Comparison of ENCODE assay signal across 11 mouse cellular contexts in the genomic region with DNA sequence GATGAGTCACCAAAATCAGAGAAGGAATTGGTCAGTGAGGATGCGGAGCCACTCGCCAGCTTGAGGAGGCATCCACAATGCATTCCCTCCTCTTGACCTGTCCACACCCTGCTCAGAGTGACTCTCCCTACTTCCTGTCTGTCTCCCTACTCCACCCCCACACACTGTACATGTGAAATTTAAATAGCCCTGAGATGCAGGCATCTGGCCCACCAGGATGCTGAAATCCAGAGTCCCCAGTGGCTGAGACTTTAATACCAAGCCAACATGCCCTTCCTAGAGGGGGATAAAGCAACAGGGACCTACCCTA.
A peak's percentile ranks its signal among the peaks of the same experiment; 100 is the strongest.
DNase-seq lines count a peak whose midpoint lies in the region; ATAC-seq and TF ChIP-seq lines count a peak whose summit lies in the region.
"Had no signal": no experiment of that assay in that cellular context is flagged by ENCODE, and none has a peak within 500 bp of the region (broad histone marks: within the 10 kb centered on the region; RNA-seq: fewer than 3 reads in every experiment).

No protein-coding gene starts in this region.

- TF ChIP-seq EP300 in heart, adult 2 months (IDR thresholded peaks at IDR 0.05; ENCODE audit: insufficient read depth, low read depth, low read length) = 0 out of 2 replicates have a peak, but pooled peaks have one; percentile 48

- no peak overlapping the region for H3K9ac ChIP-seq in heart, adult 2 months (ENCODE audit: low read depth, low read length)
- no peak overlapping the region for H3K9ac ChIP-seq in kidney, postnatal 0 days (ENCODE audit: low read depth, low read length)
- H3K9ac ChIP-seq: embryonic facial prominence, embryonic 15.5 days had no signal

- no peaks in the 10 kb centered on the region for H3K9me3 ChIP-seq in kidney, postnatal 0 days (replicated peaks; ENCODE audit: low read length)
- H3K9me3 ChIP-seq: embryonic facial prominence, embryonic 15.5 days had no signal

- no peak overlapping the region; the same call in 1 of the 2 replicates for H3K27ac ChIP-seq in heart, adult 2 months
- no peak overlapping the region for H3K27ac ChIP-seq in kidney, postnatal 0 days
- H3K27ac ChIP-seq in layer of hippocampus, adult 2 months = no peak overlapping the region
- H3K27ac ChIP-seq: embryonic facial prominence, embryonic 15.5 days; macrophage had no signal

- TF ChIP-seq POLR2A in heart, adult 2 months (IDR thresholded peaks at IDR 0.05; ENCODE audit: insufficient read depth, low read depth, low read length) = 0 out of 2 replicates have a peak, but pooled peaks have one; percentile 20

- no peak overlapping the region for H3K4me2 ChIP-seq in kidney, postnatal 0 days (ENCODE audit: low read length)
- H3K4me2 ChIP-seq: embryonic facial prominence, embryonic 15.5 days had no signal

- peak; percentile 53; the same call in 1 of the 2 replicates for ATAC-seq in kidney, postnatal 0 days (replicated peaks; ENCODE audit: low FRiP score, low read depth)

- H3K27me3 ChIP-seq in heart, adult 2 months (ENCODE audit: control insufficient read depth, insufficient read depth, low read length) = no peaks in the 10 kb centered on the region
- H3K27me3 ChIP-seq in kidney, postnatal 0 days (ENCODE audit: insufficient read depth, low read length) = no peaks in the 10 kb centered on the region
- H3K27me3 ChIP-seq: embryonic facial prominence, embryonic 15.5 days had no signal

- no peak for DNase-seq in heart, adult 2 months
- DNase-seq in heart, postnatal 25 days (ENCODE audit: low spot score) = no peak
- peak; percentile 24 for DNase-seq in 3T3-L1 (ENCODE audit: low read depth, low spot score)
- DNase-seq in ZHBTc4 (ENCODE audit: low read depth, low spot score) = peak; percentile 29
- DNase-seq in kidney, postnatal 0 days (ENCODE audit: low spot score) = peak; percentile 58
- no peak for DNase-seq in spleen, postnatal 14 days (ENCODE audit: low spot score in 2 of 2)
- DNase-seq in layer of hippocampus, adult 2 months (ENCODE audit: low spot score in 2 of 2) = no peak
- no peak for DNase-seq in cerebellum, adult 9-11 months
- DNase-seq: left cerebral cortex, postnatal 4 days had no signal

- no peaks in the 10 kb centered on the region for H3K79me2 ChIP-seq in heart, adult 2 months (replicated peaks; ENCODE audit: control insufficient read depth, insufficient read depth, low read length)

- 17% methylated on average over 2 of the region's 2 CpGs for WGBS in heart, adult 2 months
- 12% methylated on average over 2 of the region's 2 CpGs for WGBS in kidney, postnatal 0 days

- peaks cover 17% of the 10 kb centered on the region for H3K4me1 ChIP-seq in heart, adult 2 months (ENCODE audit: control insufficient read depth, insufficient read depth, low read length)
- no peaks in the 10 kb centered on the region for H3K4me1 ChIP-seq in kidney, postnatal 0 days (replicated peaks; ENCODE audit: insufficient read depth, low read length)
- H3K4me1 ChIP-seq: embryonic facial prominence, embryonic 15.5 days had no signal

- no peaks in the 10 kb centered on the region for H3K36me3 ChIP-seq in heart, adult 2 months (ENCODE audit: control insufficient read depth, insufficient read depth, low read length)
- H3K36me3 ChIP-seq in kidney, postnatal 0 days (ENCODE audit: insufficient read depth, low read length) = no peaks in the 10 kb centered on the region
- H3K36me3 ChIP-seq: embryonic facial prominence, embryonic 15.5 days had no signal

- no peak for TF ChIP-seq CTCF in heart, adult 2 months (IDR thresholded peaks at IDR 0.05)
- no peak for TF ChIP-seq CTCF in kidney, postnatal 0 days (IDR thresholded peaks at IDR 0.05; ENCODE audit: low read depth)
- TF ChIP-seq CTCF in layer of hippocampus, adult 2 months (conservative IDR thresholded peaks at IDR 0.05) = no peak

- intact Hi-C loops in heart, adult 2 months (cut with DNase I) = no loop called here
- intact Hi-C loops in heart, postnatal 25 days (cut with DNase I) = no loop called here

- H3K4me3 ChIP-seq in heart, adult 2 months = no peak overlapping the region
- H3K4me3 ChIP-seq in kidney, postnatal 0 days (replicated peaks; ENCODE audit: low read depth, low read length) = no peak overlapping the region
- no peak overlapping the region for H3K4me3 ChIP-seq in layer of hippocampus, adult 2 months
- H3K4me3 ChIP-seq: embryonic facial prominence, embryonic 15.5 days had no signal

Comparison
In these comparisons a context has a peak if more than half of its experiments do, and no peak if none do; other contexts are left out.
1. DNase-seq: peak in 3T3-L1 (single experiment), ZHBTc4 (single experiment) and kidney, postnatal 0 days (single experiment); none in heart, adult 2 months (0 of 2), heart, postnatal 25 days (single experiment), spleen, postnatal 14 days (0 of 2), layer of hippocampus, adult 2 months (0 of 2) and cerebellum, adult 9-11 months (single experiment).